Mouse (Mus musculus) natural killer cell, adult 2 months (primary cell): Measurements from ENCODE around the gene Egflam.

ENCODE experiments used
- DNase-seq, 2 experiments: peaks; one replicate each; pipeline ENCODE4 v3.0.0; 2022; ENCODE audit warnings: low spot score in 2 of 2

The Egflam gene

GRCm38 (mm10) chr15:7397818-7398608 is at the start of gene Egflam:
Gene Egflam, minus strand, starts transcription at chr15:7398395.
- no peak for DNase-seq

- DNase-seq: no peak
These were observed 45.5 kb upstream of the Egflam start for GRCm38 (mm10) chr15:7443396-7444315.

- DNase-seq: no peak
These were observed 44.2 kb upstream of the Egflam start for GRCm38 (mm10) chr15:7442148-7443100.

- no peak for DNase-seq
These were observed 26.1 kb upstream of the Egflam start for GRCm38 (mm10) chr15:7424282-7424681.

- DNase-seq: no peak
These were observed 6.3 kb upstream of the Egflam start for GRCm38 (mm10) chr15:7404521-7404920.

GRCm38 (mm10) chr15:7398609-7399540 is 680 bp upstream of the Egflam start:
- no peak for DNase-seq

- DNase-seq: no peak
These were observed 763 bp downstream of the Egflam start for GRCm38 (mm10) chr15:7397446-7397817.

- no peak for DNase-seq
These were observed 14.8 kb downstream of the Egflam start for GRCm38 (mm10) chr15:7383349-7383748.

- no peak for DNase-seq
These were observed 15.7 kb downstream of the Egflam start for GRCm38 (mm10) chr15:7382457-7382856.

- DNase-seq: no peak
These were observed 45.6 kb downstream of the Egflam start for GRCm38 (mm10) chr15:7352635-7353051.

- no peak for DNase-seq
These were observed 57.4 kb downstream of the Egflam start for GRCm38 (mm10) chr15:7340703-7341309.

GRCm38 (mm10) chr15:7334517-7335298 is 63.5 kb downstream of the Egflam start:
- DNase-seq: no peak

GRCm38 (mm10) chr15:7332875-7333274 is 65.3 kb downstream of the Egflam start:
- no peak for DNase-seq

GRCm38 (mm10) chr15:7322599-7323311 is 75.4 kb downstream of the Egflam start:
- DNase-seq: no peak

- no peak for DNase-seq
These were observed 77.3 kb downstream of the Egflam start for GRCm38 (mm10) chr15:7320901-7321300.

- no peak for DNase-seq
These were observed 82.7 kb downstream of the Egflam start for GRCm38 (mm10) chr15:7315539-7315938.

- no peak for DNase-seq
These were observed 89.5 kb downstream of the Egflam start for GRCm38 (mm10) chr15:7308711-7309110.

- no peak for DNase-seq
These were observed 98.3 kb downstream of the Egflam start for GRCm38 (mm10) chr15:7299892-7300291.

GRCm38 (mm10) chr15:7295199-7295598 is 103.0 kb downstream of the Egflam start:
- no peak for DNase-seq
